Mouse (Mus musculus): ENCODE measurements around the gene Camsap3. TPM values are rescaled to one million over a fixed set of nuclear protein-coding genes. Genes with fewer than 3 reads are reported as not detected.

The Camsap3 gene
- polyA plus RNA-seq, 1 experiment from 2014 or later = 16.4 TPM

- 28% methylated on average over 5 of the region's 5 CpGs for WGBS
- Histone ChIP-seq H3K9ac (ENCODE audit: low read length) (no peak overlapping the region), H3K27me3 (ENCODE audit: control insufficient read depth, insufficient read depth, low read length) (no peaks in the 10 kb centered on the region), H3K9me3 (ENCODE audit: control insufficient read depth, low read length) (no peaks in the 10 kb centered on the region), H3K4me2 (ENCODE audit: low read depth, low read length, severe bottlenecking) (no peak overlapping the region), H3K4me3 (ENCODE audit: low read depth, low read length) (no peak overlapping the region), H3K4me1 (replicated peaks; ENCODE audit: control insufficient read depth, insufficient read depth, low read length) (no peaks in the 10 kb centered on the region), H3K27ac (ENCODE audit: low read depth, low read length) (no peak overlapping the region), H3K36me3 (ENCODE audit: control insufficient read depth, insufficient read depth, low read length) (no peaks in the 10 kb centered on the region)
- DNase-seq (ENCODE audit: low spot score) = no peak
- no peak for ATAC-seq (replicated peaks; ENCODE audit: low FRiP score)
These were observed 58.7 kb downstream of the Camsap3 start for GRCm38 (mm10) chr8:3645804-3646203.

- 84% methylated on average over 6 of the region's 6 CpGs for WGBS
- Histone ChIP-seq H3K27me3 (ENCODE audit: control insufficient read depth, insufficient read depth, low read length) (no peaks in the 10 kb centered on the region), H3K9me3 (ENCODE audit: control insufficient read depth, low read length) (no peaks in the 10 kb centered on the region), H3K36me3 (ENCODE audit: control insufficient read depth, insufficient read depth, low read length) (no peaks in the 10 kb centered on the region), H3K9ac (ENCODE audit: low read length) (no peak overlapping the region), H3K4me1 (replicated peaks; ENCODE audit: control insufficient read depth, insufficient read depth, low read length) (no peaks in the 10 kb centered on the region), H3K27ac (ENCODE audit: low read depth, low read length) (no peak overlapping the region), H3K4me2 (ENCODE audit: low read depth, low read length, severe bottlenecking) (no peak overlapping the region), H3K4me3 (ENCODE audit: low read depth, low read length) (no peak overlapping the region)
- ATAC-seq (replicated peaks; ENCODE audit: low FRiP score) = no peak
- DNase-seq (ENCODE audit: low spot score) = no peak
These were observed 59.9 kb downstream of the Camsap3 start for GRCm38 (mm10) chr8:3646824-3647531.

GRCm38 (mm10) chr8:3647561-3647960 is 60.5 kb downstream of the Camsap3 start:
- ATAC-seq (replicated peaks; ENCODE audit: low FRiP score) (no peak), DNase-seq (ENCODE audit: low spot score) (no peak)
- H3K9ac ChIP-seq (ENCODE audit: low read length) = no peak overlapping the region
- H3K36me3 ChIP-seq (ENCODE audit: control insufficient read depth, insufficient read depth, low read length) = no peaks in the 10 kb centered on the region
- no peaks in the 10 kb centered on the region for H3K27me3 ChIP-seq (ENCODE audit: control insufficient read depth, insufficient read depth, low read length)
- no peaks in the 10 kb centered on the region for H3K9me3 ChIP-seq (ENCODE audit: control insufficient read depth, low read length)
- no peak overlapping the region for H3K27ac ChIP-seq (ENCODE audit: low read depth, low read length)
- WGBS = 76% methylated on average over 4 of the region's 4 CpGs
- no peak overlapping the region for H3K4me3 ChIP-seq (ENCODE audit: low read depth, low read length)
- no peaks in the 10 kb centered on the region for H3K4me1 ChIP-seq (replicated peaks; ENCODE audit: control insufficient read depth, insufficient read depth, low read length)
- no peak overlapping the region for H3K4me2 ChIP-seq (ENCODE audit: low read depth, low read length, severe bottlenecking)

- Histone ChIP-seq H3K27ac (ENCODE audit: low read depth, low read length) (no peak overlapping the region), H3K4me1 (replicated peaks; ENCODE audit: control insufficient read depth, insufficient read depth, low read length) (no peaks in the 10 kb centered on the region), H3K9ac (ENCODE audit: low read length) (no peak overlapping the region), H3K27me3 (ENCODE audit: control insufficient read depth, insufficient read depth, low read length) (no peaks in the 10 kb centered on the region), H3K4me2 (ENCODE audit: low read depth, low read length, severe bottlenecking) (no peak overlapping the region), H3K4me3 (ENCODE audit: low read depth, low read length) (no peak overlapping the region), H3K36me3 (ENCODE audit: control insufficient read depth, insufficient read depth, low read length) (no peaks in the 10 kb centered on the region), H3K9me3 (ENCODE audit: control insufficient read depth, low read length) (no peaks in the 10 kb centered on the region)
- WGBS = 87% methylated on average over 1 of the region's 2 CpGs
- ATAC-seq (replicated peaks; ENCODE audit: low FRiP score) (no peak), DNase-seq (ENCODE audit: low spot score) (no peak)
These were observed 61.2 kb downstream of the Camsap3 start for GRCm38 (mm10) chr8:3648268-3648667.

GRCm38 (mm10) chr8:3648990-3649389 is 61.9 kb downstream of the Camsap3 start:
- no peak overlapping the region for H3K27ac ChIP-seq (ENCODE audit: low read depth, low read length)
- H3K9me3 ChIP-seq (ENCODE audit: control insufficient read depth, low read length) = no peaks in the 10 kb centered on the region
- WGBS = 35% methylated on average over 1 of the region's 1 CpGs
- no peak overlapping the region for H3K4me2 ChIP-seq (ENCODE audit: low read depth, low read length, severe bottlenecking)
- no peaks in the 10 kb centered on the region for H3K36me3 ChIP-seq (ENCODE audit: control insufficient read depth, insufficient read depth, low read length)
- 0 out of 2 replicates have a peak, but pooled peaks have one; percentile 36 for ATAC-seq (replicated peaks; ENCODE audit: low FRiP score)
- H3K4me3 ChIP-seq (ENCODE audit: low read depth, low read length) = no peak overlapping the region
- H3K4me1 ChIP-seq (replicated peaks; ENCODE audit: control insufficient read depth, insufficient read depth, low read length) = no peaks in the 10 kb centered on the region
- no peak overlapping the region for H3K9ac ChIP-seq (ENCODE audit: low read length)
- no peak for DNase-seq (ENCODE audit: low spot score)
- no peaks in the 10 kb centered on the region for H3K27me3 ChIP-seq (ENCODE audit: control insufficient read depth, insufficient read depth, low read length)

- WGBS = 66% methylated on average over 3 of the region's 3 CpGs
- Histone ChIP-seq H3K27me3 (ENCODE audit: control insufficient read depth, insufficient read depth, low read length) (no peaks in the 10 kb centered on the region), H3K4me2 (ENCODE audit: low read depth, low read length, severe bottlenecking) (no peak overlapping the region), H3K4me3 (ENCODE audit: low read depth, low read length) (no peak overlapping the region), H3K9me3 (ENCODE audit: control insufficient read depth, low read length) (no peaks in the 10 kb centered on the region), H3K36me3 (ENCODE audit: control insufficient read depth, insufficient read depth, low read length) (no peaks in the 10 kb centered on the region), H3K9ac (ENCODE audit: low read length) (no peak overlapping the region), H3K4me1 (replicated peaks; ENCODE audit: control insufficient read depth, insufficient read depth, low read length) (no peaks in the 10 kb centered on the region; the same call in 1 of the 2 replicates), H3K27ac (ENCODE audit: low read depth, low read length) (no peak overlapping the region)
- DNase-seq (ENCODE audit: low spot score) (no peak), ATAC-seq (replicated peaks; ENCODE audit: low FRiP score) (no peak)
These were observed 65.8 kb downstream of the Camsap3 start for GRCm38 (mm10) chr8:3652845-3653244.

- Histone ChIP-seq H3K4me2 (ENCODE audit: low read depth, low read length, severe bottlenecking) (no peak overlapping the region), H3K4me1 (replicated peaks; ENCODE audit: control insufficient read depth, insufficient read depth, low read length) (no peaks in the 10 kb centered on the region; the same call in 1 of the 2 replicates), H3K27me3 (ENCODE audit: control insufficient read depth, insufficient read depth, low read length) (no peaks in the 10 kb centered on the region), H3K36me3 (ENCODE audit: control insufficient read depth, insufficient read depth, low read length) (no peaks in the 10 kb centered on the region), H3K27ac (ENCODE audit: low read depth, low read length) (no peak overlapping the region), H3K4me3 (ENCODE audit: low read depth, low read length) (no peak overlapping the region), H3K9ac (ENCODE audit: low read length) (no peak overlapping the region), H3K9me3 (ENCODE audit: control insufficient read depth, low read length) (no peaks in the 10 kb centered on the region)
- 79% methylated on average over 11 of the region's 11 CpGs for WGBS
- DNase-seq (ENCODE audit: low spot score) (no peak), ATAC-seq (replicated peaks; ENCODE audit: low FRiP score) (no peak)
These were observed 67.8 kb downstream of the Camsap3 start for GRCm38 (mm10) chr8:3654726-3655508.

GRCm38 (mm10) chr8:3655526-3655925 is 68.4 kb downstream of the Camsap3 start, which contains the start of gene Retn:
TSS of gene Retn (plus strand) at chr8:3655770.
- H3K4me3 ChIP-seq (ENCODE audit: low read depth, low read length) = no peak within 1 kb of the TSS
- H3K9ac ChIP-seq (ENCODE audit: low read length) = no peak within 1 kb of the TSS
- H3K4me2 ChIP-seq (ENCODE audit: low read depth, low read length, severe bottlenecking) = no peak within 1 kb of the TSS
- ATAC-seq (replicated peaks; ENCODE audit: low FRiP score) = no peak
- no peaks in the 10 kb centered on the region for H3K9me3 ChIP-seq (ENCODE audit: control insufficient read depth, low read length)
- no peaks in the 10 kb centered on the region; the same call in 1 of the 2 replicates for H3K4me1 ChIP-seq (replicated peaks; ENCODE audit: control insufficient read depth, insufficient read depth, low read length)
- no peak for DNase-seq (ENCODE audit: low spot score)
- H3K27ac ChIP-seq (ENCODE audit: low read depth, low read length) = no peak within 1 kb of the TSS
- WGBS = 77% methylated on average over 3 of the region's 3 CpGs
- H3K36me3 ChIP-seq (ENCODE audit: control insufficient read depth, insufficient read depth, low read length) = no peaks in the 10 kb centered on the region
- no peaks in the 10 kb centered on the region for H3K27me3 ChIP-seq (ENCODE audit: control insufficient read depth, insufficient read depth, low read length)

All from forebrain, embryonic 11.5 days (tissue).